Mouse (Mus musculus) forebrain, embryonic 12.5 days (tissue): Measurements from ENCODE around the gene Eipr1. TPM values are rescaled to one million over a fixed set of nuclear protein-coding genes. Genes with fewer than 3 reads are reported as not detected.
A peak's percentile ranks its signal among the peaks of the same experiment; 100 is the strongest.

ENCODE experiments used
- ATAC-seq: fragments of 200-750 bp; cut with Nextera tagmentation; 2 replicates; pipeline ENCODE4 v1.8.0; 2017; ENCODE audit warnings: moderate TSS enrichment; ENCODE audit not compliant: low FRiP score
- H3K27ac ChIP-seq: fragments of 300-500 bp; sonication (generic); 2 replicates; pipeline ENCODE4 v1.5.1; 2016; ENCODE audit warnings: mild to moderate bottlenecking
- H3K27me3 ChIP-seq: fragments of 300-500 bp; sonication (generic); 2 replicates; pipeline ENCODE4 v1.6.1; 2016; ENCODE audit warnings: mild to moderate bottlenecking
- H3K36me3 ChIP-seq: fragments of 300-500 bp; sonication (generic); replicated peaks from 2 replicates; pipeline ENCODE4 v1.6.1; 2016; ENCODE audit warnings: mild to moderate bottlenecking
- H3K4me1 ChIP-seq: fragments of 300-500 bp; sonication (generic); 2 replicates; pipeline ENCODE4 v1.6.1; 2016
- H3K4me2 ChIP-seq: fragments of 300-500 bp; sonication (generic); 2 replicates; pipeline ENCODE4 v1.6.1; 2016; ENCODE audit warnings: mild to moderate bottlenecking, moderate library complexity
- H3K4me3 ChIP-seq: fragments of 300-500 bp; sonication (generic); replicated peaks from 2 replicates; pipeline ENCODE4 v1.5.1; 2016; ENCODE audit warnings: mild to moderate bottlenecking
- H3K9ac ChIP-seq: fragments of 300-500 bp; sonication (generic); 2 replicates; pipeline ENCODE4 v1.6.1; 2016; ENCODE audit warnings: mild to moderate bottlenecking
- H3K9me3 ChIP-seq: fragments of 300-500 bp; sonication (generic); 2 replicates; pipeline ENCODE4 v1.6.1; 2016
- WGBS: fragments of 180-500 bp; shearing (Covaris S2); methylation state at CpG from one replicate; pipeline ENCODE4 v1.1.7; 2016; 5-methylcytosine and 5-hydroxymethylcytosine counted together
- polyA plus RNA-seq: library from polyadenylated mRNA; unstranded; fragments of >200 nt; fragmentation: Nextera tagmentation; extraction: Ambion mirVana; gene quantifications from 2 replicates; pipeline ENCODE4 v1.2.1, GENCODE M21; 2016

The Eipr1 gene
- polyA plus RNA-seq, 1 experiment from 2014 or later = 45.8 TPM

- ATAC-seq = no peak
- no peaks in the 10 kb centered on the region for H3K4me1 ChIP-seq
- no peaks in the 10 kb centered on the region for H3K27me3 ChIP-seq
- no peak overlapping the region for H3K4me2 ChIP-seq
- H3K36me3 ChIP-seq = no peaks in the 10 kb centered on the region; the same call in 1 of the 2 replicates
- H3K9ac ChIP-seq = no peak overlapping the region
- H3K27ac ChIP-seq = no peak overlapping the region
- H3K9me3 ChIP-seq = no peaks in the 10 kb centered on the region
- 82% methylated on average over 6 of the region's 6 CpGs for WGBS
- H3K4me3 ChIP-seq = no peak overlapping the region
These were observed 82.7 kb downstream of the Eipr1 start for GRCm38 (mm10) chr12:28834266-28834665.

- H3K4me2 ChIP-seq = no peak overlapping the region
- no peak overlapping the region for H3K9ac ChIP-seq
- no peaks in the 10 kb centered on the region for H3K4me1 ChIP-seq
- ATAC-seq = no peak
- no peaks in the 10 kb centered on the region for H3K27me3 ChIP-seq
- H3K4me3 ChIP-seq = no peak overlapping the region
- no peak overlapping the region for H3K27ac ChIP-seq
- 95% methylated on average over 3 of the region's 3 CpGs for WGBS
- no peaks in the 10 kb centered on the region for H3K9me3 ChIP-seq
- H3K36me3 ChIP-seq = no peaks in the 10 kb centered on the region
These were observed 84.1 kb downstream of the Eipr1 start for GRCm38 (mm10) chr12:28835683-28836082.

DNA sequence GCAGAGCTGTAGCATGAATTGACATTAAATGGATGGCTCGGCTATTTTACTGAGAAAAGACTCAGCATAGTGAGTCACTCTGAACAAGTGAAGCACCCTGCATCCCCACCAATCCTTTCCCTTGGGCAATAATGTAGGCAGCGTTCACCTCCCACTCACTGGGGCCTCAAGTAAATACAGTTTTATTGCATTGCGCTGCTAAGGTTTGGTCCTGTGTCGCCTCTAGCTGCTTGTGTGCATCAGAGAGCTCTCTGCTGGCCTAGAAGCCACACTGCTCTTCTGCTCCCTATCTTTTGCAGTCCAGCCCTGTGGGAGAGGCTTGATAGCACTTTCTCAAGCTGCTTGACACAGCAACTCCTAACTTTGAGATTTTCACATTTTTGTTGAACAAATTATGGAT, 86.7 kb downstream of the Eipr1 start:
- no peak overlapping the region for H3K4me2 ChIP-seq
- no peak overlapping the region for H3K9ac ChIP-seq
- H3K4me3 ChIP-seq = no peak overlapping the region
- no peak for ATAC-seq
- no peaks in the 10 kb centered on the region for H3K4me1 ChIP-seq
- H3K9me3 ChIP-seq = no peaks in the 10 kb centered on the region
- no peaks in the 10 kb centered on the region for H3K27me3 ChIP-seq
- no peak overlapping the region for H3K27ac ChIP-seq
- 82% methylated on average over 4 of the region's 4 CpGs for WGBS
- H3K36me3 ChIP-seq = no peaks in the 10 kb centered on the region

DNA sequence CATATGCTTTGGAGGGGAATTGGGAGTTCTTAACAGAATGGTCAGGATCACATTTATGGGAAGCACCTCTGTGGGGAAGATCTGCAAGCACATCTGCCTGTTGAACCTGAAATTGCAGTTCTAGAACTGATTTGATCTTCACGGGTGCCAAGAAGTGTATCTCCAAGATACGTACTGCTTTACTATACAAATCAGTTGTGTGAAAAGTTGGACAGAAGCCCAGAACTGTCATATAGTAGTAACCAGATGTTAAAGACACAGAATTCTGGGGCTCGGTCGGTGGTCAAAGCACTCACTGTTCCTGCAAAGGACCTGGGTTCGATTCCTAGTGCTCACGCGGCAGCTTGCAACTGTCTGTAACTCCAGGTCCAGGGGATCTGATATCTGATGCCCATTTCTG, 87.4 kb downstream of the Eipr1 start:
- Histone ChIP-seq H3K9me3 (no peaks in the 10 kb centered on the region), H3K4me1 (no peaks in the 10 kb centered on the region), H3K4me2 (no peak overlapping the region), H3K27me3 (no peaks in the 10 kb centered on the region), H3K36me3 (no peaks in the 10 kb centered on the region), H3K27ac (no peak overlapping the region), H3K9ac (no peak overlapping the region), H3K4me3 (no peak overlapping the region)
- WGBS = 90% methylated on average over 7 of the region's 7 CpGs
- ATAC-seq = no peak

DNA sequence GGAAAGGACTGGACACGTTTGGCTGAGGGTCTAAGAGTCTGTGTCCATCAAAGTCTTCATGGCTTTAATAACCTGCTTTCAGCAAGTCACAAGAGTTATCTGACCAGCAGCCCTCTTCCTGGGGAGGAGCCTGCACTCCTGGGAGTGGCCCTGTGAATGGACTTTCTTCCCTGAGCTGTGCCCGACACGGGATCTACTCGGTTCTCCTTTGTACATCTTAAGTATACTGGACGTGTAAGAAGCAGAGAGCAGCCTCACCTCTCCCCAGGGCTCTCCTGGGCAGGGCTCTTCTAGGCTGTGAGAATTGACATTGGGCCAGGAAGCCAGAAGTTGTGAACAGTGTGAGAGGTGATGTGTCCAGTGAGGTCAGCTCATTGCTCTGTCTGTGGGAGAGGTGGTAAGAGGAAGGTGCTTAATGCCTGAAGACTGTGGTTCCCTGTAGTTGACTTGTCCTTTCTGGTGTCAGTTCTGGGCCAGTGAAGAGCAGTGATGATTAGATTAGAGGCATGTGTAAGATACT, 89.6 kb downstream of the Eipr1 start:
- 80% methylated on average over 5 of the region's 5 CpGs for WGBS
- ATAC-seq = no peak
- no peak overlapping the region for H3K4me2 ChIP-seq

DNA sequence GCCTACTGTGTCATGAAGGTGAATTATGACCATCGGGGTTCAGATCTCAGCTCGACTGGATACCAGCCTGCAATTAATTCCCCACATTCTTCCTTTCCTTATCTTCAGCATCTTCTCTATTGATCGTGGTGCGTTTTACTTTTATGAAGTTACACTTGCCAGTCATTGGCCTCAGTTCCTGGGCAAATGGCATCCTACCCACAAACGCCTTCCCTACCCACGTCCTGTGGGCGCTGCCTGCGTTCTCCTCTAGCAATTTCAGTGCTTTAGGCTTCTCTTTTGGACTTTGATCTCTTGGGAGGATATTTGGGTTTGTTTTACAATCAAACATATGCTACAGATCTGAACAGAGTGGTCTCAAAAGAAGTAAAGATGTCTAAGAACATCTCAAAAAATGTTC, 94.2 kb downstream of the Eipr1 start:
- WGBS = 94% methylated on average over 8 of the region's 8 CpGs
- no peaks in the 10 kb centered on the region for H3K36me3 ChIP-seq
- no peak overlapping the region for H3K4me3 ChIP-seq
- peaks cover 7% of the 10 kb centered on the region; the same call in 1 of the 2 replicates for H3K4me1 ChIP-seq
- H3K4me2 ChIP-seq = no peak overlapping the region
- no peaks in the 10 kb centered on the region for H3K27me3 ChIP-seq
- ATAC-seq = no peak
- H3K9me3 ChIP-seq = no peaks in the 10 kb centered on the region
- no peak overlapping the region for H3K27ac ChIP-seq
- H3K9ac ChIP-seq = no peak overlapping the region

More for the DNA sequence above, 89.6 kb downstream of the Eipr1 start:
- Histone ChIP-seq H3K4me3 (no peak overlapping the region), H3K4me1 (no peaks in the 10 kb centered on the region), H3K27ac (no peak overlapping the region), H3K27me3 (no peaks in the 10 kb centered on the region), H3K9ac (no peak overlapping the region), H3K36me3 (no peaks in the 10 kb centered on the region), H3K9me3 (no peaks in the 10 kb centered on the region)

GRCm38 (mm10) chr12:28847401-28847800, 95.8 kb downstream of the Eipr1 start:
- ATAC-seq = no peak
- Histone ChIP-seq H3K27me3 (no peaks in the 10 kb centered on the region), H3K4me3 (no peak overlapping the region), H3K27ac (no peak overlapping the region), H3K9ac (no peak overlapping the region), H3K36me3 (no peaks in the 10 kb centered on the region), H3K9me3 (no peaks in the 10 kb centered on the region), H3K4me2 (no peak overlapping the region), H3K4me1 (peaks cover 7% of the 10 kb centered on the region; the same call in 1 of the 2 replicates)
- WGBS = 88% methylated on average over 6 of the region's 6 CpGs

DNA sequence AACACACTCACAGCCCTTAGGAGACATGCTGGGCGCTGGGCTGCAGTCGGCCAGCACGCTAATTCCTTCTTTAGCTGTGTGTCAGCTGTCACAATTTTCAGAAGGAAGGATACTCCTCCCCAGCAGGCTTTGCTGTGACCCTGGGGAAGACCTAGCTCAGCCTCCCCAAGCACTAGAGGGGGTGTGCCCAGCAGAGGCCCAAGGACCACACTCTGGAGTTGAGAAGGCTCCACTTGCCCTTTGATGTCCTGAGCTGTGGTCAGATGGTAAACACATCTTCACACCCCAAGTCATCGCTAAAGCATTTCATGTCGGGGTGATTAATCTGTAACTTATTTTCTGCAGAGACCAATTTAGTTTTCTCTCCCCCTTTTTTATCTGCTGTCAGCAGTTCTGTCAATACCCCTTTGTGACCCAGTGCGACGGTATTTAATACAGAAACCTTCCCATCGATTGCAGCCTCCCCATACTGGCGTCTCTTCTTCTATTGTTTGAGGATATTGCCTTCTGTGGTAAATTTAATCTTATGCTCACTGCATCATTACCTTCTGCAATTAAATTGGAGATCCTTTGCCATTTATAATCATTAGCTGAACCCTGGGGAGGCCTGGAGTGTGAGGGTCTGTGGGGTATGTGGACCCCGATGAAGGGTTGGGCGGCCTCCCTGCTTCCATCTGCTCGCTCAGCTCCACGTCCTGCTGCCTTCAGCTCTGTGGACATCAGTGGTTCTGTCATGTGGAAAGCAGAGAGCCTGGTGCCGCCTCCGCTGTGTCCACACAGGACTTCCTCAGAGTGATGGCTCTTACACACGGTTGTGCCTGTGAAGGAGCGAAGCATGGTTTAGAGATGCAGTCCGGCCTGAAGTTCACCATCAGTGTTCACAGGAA, 97.4 kb downstream of the Eipr1 start:
- H3K4me3 ChIP-seq = no peak overlapping the region
- H3K9ac ChIP-seq = no peak overlapping the region
- H3K36me3 ChIP-seq = no peaks in the 10 kb centered on the region
- no peak overlapping the region for H3K4me2 ChIP-seq
- WGBS = 84% methylated on average over 18 of the region's 18 CpGs
- no peaks in the 10 kb centered on the region for H3K9me3 ChIP-seq
- ATAC-seq = peak; percentile 57; the same call in 1 of the 2 replicates
- no peaks in the 10 kb centered on the region for H3K27me3 ChIP-seq
- 0 out of 2 replicates have a peak overlapping the region, but pooled peaks have one; percentile 63 for H3K27ac ChIP-seq
- H3K4me1 ChIP-seq = peaks cover 7% of the 10 kb centered on the region; the same call in 1 of the 2 replicates

DNA sequence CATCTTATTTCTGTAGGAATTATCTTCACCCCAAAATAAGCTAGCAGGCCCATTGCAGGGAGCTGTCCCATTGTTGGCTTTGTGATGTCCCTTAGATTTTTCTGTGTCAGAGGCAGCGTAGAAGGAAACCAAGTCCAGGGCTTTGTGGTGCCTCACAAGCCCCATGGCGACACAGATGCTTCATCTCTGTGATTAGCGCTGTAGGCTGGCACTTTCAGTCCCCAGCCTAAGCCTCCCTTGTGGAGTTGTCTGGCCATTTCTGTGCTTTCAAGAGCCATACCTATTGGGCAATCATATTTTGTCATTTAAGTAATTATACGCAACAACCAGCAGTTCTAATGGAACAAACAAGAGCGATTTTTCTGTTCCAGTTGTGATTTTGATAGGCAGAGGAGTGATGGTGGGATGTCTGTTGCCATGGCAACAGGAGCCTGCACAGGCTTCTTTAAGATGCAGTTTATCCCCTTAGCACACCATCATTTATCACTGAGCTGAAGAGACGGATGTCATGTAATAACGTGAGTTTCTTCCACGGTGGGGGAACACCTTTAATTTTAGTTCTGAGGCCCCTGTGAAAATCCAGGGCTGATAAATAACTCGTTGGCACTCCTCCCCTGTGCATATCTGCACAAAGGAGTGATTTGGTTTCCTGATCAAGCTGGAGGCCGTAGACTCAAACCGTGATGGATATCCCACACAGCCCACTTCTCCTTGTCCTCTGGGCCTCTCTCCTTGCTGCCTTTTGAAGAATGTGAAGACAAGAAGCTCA, 108.1 kb downstream of the Eipr1 start:
- no peak overlapping the region for H3K4me3 ChIP-seq
- H3K27me3 ChIP-seq = no peaks in the 10 kb centered on the region
- H3K9me3 ChIP-seq = no peaks in the 10 kb centered on the region
- no peak overlapping the region for H3K9ac ChIP-seq
- no peak overlapping the region for H3K4me2 ChIP-seq
- 53% methylated on average over 11 of the region's 11 CpGs for WGBS
- ATAC-seq = peak; percentile 79
- peak overlapping the region; percentile 87 for H3K27ac ChIP-seq
- peaks cover 26% of the 10 kb centered on the region for H3K4me1 ChIP-seq
- H3K36me3 ChIP-seq = peaks cover 1% of the 10 kb centered on the region

DNA sequence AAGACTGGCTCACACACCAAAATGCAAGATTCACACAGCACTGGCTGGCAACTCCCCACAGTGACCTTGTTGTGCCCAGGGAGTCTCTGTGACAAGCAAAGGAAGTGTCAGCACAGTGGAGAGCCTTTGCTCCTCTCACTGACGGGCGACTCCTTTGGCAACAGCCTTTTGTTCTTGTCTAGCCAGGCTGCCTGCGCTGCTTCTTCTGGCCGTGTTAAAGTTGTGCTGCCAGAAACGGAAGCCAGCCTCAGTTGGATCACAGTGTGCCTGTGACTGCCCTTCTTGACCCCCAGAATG, 108.6 kb downstream of the Eipr1 start:
- WGBS = 26% methylated on average over 5 of the region's 5 CpGs
- ATAC-seq = peak; percentile 60
- Histone ChIP-seq H3K36me3 (peaks cover 5% of the 10 kb centered on the region), H3K4me1 (peaks cover 27% of the 10 kb centered on the region), H3K9me3 (no peaks in the 10 kb centered on the region), H3K4me2 (no peak overlapping the region), H3K4me3 (no peak overlapping the region), H3K27ac (peak overlapping the region; percentile 87), H3K27me3 (no peaks in the 10 kb centered on the region), H3K9ac (0 out of 2 replicates have a peak overlapping the region, but pooled peaks have one; percentile 27)

- Histone ChIP-seq H3K9ac (no peak overlapping the region), H3K27me3 (no peaks in the 10 kb centered on the region), H3K36me3 (peaks cover 5% of the 10 kb centered on the region), H3K27ac (0 out of 2 replicates have a peak overlapping the region, but pooled peaks have one; percentile 47), H3K4me2 (no peak overlapping the region), H3K9me3 (no peaks in the 10 kb centered on the region), H3K4me3 (no peak overlapping the region), H3K4me1 (peaks cover 35% of the 10 kb centered on the region)
- WGBS = 82% methylated on average over 12 of the region's 12 CpGs
- no peak for ATAC-seq
These were observed 111.7 kb downstream of the Eipr1 start for GRCm38 (mm10) chr12:28863260-28863659.

GRCm38 (mm10) chr12:28866121-28866520, 114.5 kb downstream of the Eipr1 start:
- no peak overlapping the region for H3K4me2 ChIP-seq
- no peaks in the 10 kb centered on the region for H3K27me3 ChIP-seq
- H3K36me3 ChIP-seq = peaks cover 5% of the 10 kb centered on the region
- H3K4me3 ChIP-seq = no peak overlapping the region
- peaks cover 20% of the 10 kb centered on the region for H3K4me1 ChIP-seq
- WGBS = 86% methylated on average over 1 of the region's 1 CpGs
- H3K27ac ChIP-seq = peak overlapping the region; percentile 38
- H3K9ac ChIP-seq = no peak overlapping the region
- no peaks in the 10 kb centered on the region for H3K9me3 ChIP-seq
- no peak for ATAC-seq
